Mouse (Mus musculus) retina, postnatal 1 day (tissue): ENCODE measurements at regions not wholly inside any gene's neighbourhood (a gene's known extent, or its start where the extent isn't known, plus 50 kb on each side); places are given as distances from the start of the nearest gene placed in this dataset.

Source experiments
- DNase-seq: peaks from one replicate; pipeline ENCODE4 v3.0.0-alpha.2; 2012

DNA sequence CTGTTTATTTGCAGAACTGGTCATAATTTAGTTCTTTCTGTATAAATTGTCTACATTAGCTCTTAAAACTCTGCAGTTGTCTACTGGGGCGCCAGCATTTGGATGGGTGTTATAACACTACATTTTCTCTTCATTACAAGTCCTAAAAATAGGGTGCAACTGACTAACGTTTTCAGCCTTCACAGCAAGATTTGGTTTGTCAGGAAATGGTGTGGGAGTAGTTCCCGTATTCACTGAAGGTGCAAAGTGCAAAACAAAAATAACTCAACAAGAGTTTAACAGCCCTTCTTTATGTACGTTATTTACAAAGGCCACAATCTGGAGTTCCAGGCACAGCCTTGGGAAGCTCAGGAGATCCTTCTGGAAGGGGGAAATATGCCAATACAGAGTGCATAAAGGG, 642.7 kb downstream of the Car8 start:
- DNase-seq = no peak

- DNase-seq = peak; percentile 77
These were observed 655.0 kb downstream of the Car8 start for GRCm38 (mm10) chr4:7583851-7584250.

DNA sequence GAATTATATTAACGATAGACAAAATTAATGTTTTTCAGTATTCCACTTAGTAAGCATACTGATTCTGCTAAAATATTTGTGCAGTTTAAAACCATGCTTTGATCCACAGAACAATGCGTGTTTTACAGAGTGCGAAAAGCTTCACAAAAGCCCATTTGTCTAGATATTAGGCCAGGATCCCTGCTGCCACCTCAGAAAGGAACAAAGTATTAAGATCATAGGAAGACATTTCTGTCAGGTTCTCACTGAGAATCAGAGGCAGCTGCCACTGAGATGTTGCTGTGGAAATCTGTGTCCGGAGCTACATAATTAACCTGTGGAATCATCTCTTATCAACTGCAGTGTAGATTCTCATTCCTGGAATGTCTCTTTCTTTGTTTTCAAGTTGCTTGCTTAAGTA, 656.9 kb downstream of the Car8 start:
- peak; percentile 37 for DNase-seq

- no peak for DNase-seq
These were observed 657.5 kb downstream of the Car8 start for GRCm38 (mm10) chr4:7581220-7581916.

DNA sequence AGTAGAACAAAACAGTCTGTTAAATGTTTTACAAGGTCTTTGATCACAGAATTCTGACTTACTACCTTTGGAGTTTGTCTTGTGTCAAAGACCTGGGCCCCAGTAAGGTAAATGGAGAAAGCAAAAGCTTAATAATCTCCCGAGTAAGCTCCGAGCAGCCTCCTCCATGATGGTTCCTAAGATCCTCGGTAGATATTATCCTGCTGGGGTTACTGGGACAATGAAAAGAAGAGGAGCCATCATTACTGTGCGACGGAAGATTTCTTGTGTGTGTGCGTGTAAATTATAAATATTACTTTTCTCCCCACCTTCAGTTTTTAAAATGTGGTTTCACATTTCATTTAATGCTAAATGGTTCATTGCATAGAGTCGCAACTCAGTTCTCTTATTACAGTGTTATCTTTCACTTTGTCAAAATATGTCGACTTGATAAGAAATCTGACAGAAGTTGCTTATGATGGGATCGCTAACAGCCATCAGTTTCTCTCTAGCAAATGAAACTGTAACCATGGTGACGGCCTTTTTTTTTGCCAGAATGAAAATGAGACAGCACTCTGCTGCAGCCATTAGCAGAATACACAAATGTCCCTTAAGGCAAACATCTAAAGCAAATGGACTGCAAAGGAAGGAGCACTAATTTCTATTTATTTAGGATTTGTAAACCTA, 658.2 kb downstream of the Car8 start:
- peak; percentile 67 for DNase-seq

DNA sequence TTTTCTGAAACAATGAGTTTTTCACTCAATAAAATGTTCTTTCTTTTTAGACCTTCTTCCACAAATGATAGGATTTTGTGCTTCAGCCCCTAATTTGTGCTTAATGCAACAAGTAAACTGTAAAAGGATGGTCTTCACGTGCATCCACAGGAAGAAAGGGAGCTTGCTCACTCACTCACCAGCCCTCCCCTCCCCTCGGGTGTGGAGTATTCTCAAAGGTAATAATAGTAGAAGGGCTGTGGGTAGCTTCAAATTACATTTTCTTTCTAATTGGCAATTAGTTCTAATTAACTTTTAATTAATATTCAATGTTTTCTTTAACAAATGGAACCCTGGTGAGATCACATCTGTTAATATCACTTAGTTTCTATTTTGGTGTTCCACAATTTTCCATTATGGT, 664.8 kb downstream of the Car8 start:
- DNase-seq = no peak

- DNase-seq = no peak
These were observed 671.0 kb downstream of the Car8 start for GRCm38 (mm10) chr4:7567687-7568393.

- DNase-seq = no peak
These were observed 678.7 kb downstream of the Car8 start for GRCm38 (mm10) chr4:7559867-7560832.

DNA sequence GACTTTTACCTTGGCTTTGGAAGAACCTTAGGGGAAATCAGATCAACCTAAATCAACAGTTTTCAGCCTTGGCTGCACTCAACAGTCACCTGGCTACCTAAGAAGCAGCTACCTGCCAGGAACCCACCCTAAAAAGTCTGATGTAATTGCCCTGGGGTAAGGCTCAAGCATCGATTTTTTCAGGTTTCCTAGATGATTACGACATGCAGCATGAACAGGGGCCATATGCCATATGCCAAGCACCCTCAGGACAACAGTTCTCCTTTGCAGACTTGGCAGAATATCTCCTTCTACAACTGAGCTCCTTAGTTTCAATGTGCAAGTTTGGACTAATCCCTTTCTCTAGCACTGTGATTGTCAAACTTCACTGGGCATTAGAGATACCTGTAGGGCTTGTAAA, 680.1 kb downstream of the Car8 start:
- DNase-seq = no peak

DNA sequence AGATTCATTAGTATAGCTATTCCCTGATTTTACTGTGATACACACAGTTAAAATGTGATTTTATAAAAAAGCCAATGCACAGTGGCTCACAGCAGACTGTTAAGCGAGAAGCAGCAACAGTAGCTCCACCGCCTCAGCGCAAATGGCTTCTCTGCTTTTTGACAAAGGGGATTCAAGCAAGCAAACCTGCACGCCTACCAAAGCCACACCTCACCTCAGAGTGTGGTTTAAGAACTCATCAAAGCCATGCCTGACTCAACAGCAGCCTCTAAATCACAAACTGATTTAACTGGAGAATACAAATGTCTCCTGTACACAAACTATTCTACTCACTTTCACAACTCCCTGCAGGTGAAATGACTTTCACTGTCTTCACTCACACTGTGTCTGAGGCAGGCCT, 704.5 kb downstream of the Car8 start:
- DNase-seq = no peak

DNA sequence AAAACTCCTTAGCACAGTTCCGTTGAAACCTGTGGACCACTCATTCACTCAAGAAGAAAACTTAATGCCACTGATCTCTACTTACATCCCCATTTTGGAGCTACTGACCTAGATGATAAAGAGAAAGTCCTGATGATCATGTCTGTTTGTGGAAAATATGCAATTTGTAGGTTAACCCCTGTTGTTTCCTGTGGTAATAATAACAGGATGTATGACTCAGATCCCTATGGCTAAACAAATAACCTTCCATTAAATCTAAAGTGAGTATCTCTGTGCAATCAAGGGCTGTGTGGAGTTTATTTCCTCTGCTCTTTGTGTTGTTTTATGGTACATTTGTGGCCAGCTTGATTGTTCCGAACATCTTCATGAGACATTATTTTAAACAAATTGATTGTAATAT, 711.1 kb downstream of the Car8 start:
- no peak for DNase-seq

DNA sequence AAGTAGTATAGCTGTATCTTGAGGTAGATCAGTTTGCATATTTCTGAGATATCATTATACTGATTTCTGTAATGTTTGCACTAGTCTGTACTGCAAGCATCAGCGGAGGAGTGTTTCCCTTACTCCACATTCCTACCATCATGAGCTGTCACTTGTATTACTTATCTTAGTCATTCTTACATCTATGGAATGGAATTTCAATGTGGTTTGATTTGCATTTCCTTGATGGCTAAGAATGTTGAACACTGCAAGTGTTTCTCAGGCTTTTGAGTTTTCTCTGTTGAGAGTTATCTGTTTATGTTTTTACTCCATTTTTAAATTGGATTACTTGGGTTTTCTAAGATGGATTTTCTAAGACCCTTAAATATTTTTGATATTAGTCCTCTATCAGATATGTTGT, 725.8 kb downstream of the Car8 start:
- no peak for DNase-seq

GRCm38 (mm10) chr4:7485552-7485951, 753.3 kb downstream of the Car8 start:
- no peak for DNase-seq

DNA sequence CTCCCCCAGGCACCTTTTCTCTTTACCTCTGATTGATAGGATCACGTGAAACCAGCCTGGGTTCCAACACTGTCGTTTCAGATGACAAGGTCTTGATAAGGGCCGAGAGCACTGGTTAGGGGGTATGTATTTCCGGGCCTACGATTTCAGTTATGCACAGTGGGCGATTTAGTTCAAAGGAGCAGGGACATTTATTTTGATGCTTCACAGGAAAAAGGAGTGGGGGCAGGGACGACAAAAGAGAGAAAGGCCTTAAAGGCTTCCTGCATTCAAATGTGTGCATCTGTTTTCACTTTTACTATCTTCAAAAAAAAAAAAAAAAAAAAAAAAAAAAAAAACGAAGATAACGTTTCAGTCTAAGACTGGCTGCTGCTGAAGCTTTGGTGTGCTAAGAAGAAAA, 783.7 kb downstream of the Car8 start:
- peak; percentile 38 for DNase-seq

- DNase-seq = no peak
These were observed 786.2 kb downstream of the Car8 start for GRCm38 (mm10) chr4:7452678-7453077.

DNA sequence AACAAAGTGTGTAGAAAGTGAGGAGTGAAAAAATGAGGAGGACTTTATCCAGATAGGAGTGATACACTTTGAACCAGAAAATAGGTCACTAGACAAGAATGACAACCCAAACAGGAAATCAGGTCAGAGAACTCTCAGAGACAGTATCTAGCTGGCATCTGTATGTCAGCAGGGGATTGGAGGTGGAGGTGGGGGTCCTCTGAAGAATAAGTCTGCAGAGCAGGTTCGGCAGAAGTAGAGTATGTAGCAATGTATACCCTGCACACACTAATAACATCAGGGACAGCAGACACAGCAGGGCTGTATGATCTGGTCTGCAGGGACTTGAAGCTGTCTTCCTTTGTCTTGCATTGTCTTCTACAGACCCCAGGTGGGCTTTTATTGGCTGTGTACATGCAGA, 787.9 kb downstream of the Car8 start:
- DNase-seq = no peak

- no peak for DNase-seq
These were observed 809.5 kb downstream of the Car8 start for GRCm38 (mm10) chr4:7429308-7429707.

DNA sequence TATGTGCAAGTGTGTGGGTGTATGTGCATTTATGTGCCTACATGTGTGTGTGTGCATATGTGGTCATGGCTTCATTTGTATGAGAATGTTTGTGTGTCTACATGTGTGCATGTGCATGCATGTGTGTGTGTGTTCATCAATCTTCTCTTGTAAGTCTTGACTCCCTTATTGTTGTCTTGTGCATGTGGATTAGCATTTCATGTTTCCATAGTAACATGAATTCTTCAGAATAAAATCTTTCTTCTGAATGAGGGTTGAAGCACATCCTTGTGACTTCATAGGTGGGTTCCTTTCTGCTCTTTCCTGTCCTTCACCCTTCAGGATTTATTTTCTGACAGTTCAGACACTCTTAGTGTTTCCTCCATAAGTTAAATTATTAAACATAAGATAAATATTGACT, 814.8 kb downstream of the Car8 start:
- no peak for DNase-seq

- no peak for DNase-seq
These were observed 815.6 kb downstream of the Car8 start for GRCm38 (mm10) chr4:7423204-7423603.

DNA sequence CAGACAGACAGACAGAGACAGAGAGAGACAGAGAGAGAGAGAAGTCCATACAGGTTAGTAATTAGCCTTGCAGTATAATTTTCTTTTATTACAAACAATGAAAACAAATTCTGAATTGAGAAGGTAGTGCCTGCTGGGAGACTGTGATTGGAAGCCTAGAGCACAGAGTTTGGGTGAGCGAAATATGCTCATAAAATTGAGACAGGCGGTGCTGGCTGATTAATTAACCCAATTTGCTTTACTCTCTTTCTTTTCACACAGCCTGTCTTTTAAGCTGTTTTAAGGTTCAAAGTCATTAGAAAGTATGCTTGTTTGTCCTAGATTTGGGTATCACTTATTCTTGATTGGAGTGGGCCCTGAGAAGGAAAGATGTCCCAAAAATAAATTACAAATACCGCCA, 816.1 kb downstream of the Car8 start:
- DNase-seq = no peak

- no peak for DNase-seq
These were observed 824.5 kb downstream of the Car8 start for GRCm38 (mm10) chr4:7414301-7414700.

GRCm38 (mm10) chr4:7392696-7393095, 846.1 kb downstream of the Car8 start:
- DNase-seq = peak; percentile 81

GRCm38 (mm10) chr4:7391596-7391995, 847.2 kb downstream of the Car8 start:
- peak; percentile 3 for DNase-seq
